Mouse (Mus musculus): ENCODE data around the gene Sec22b.

- TF ChIP-seq CTCF (IDR thresholded peaks at IDR 0.05; ENCODE audit: low read depth) = no peak
- no peak for TF ChIP-seq EP300 (IDR thresholded peaks at IDR 0.05; ENCODE audit: low read depth)
These were observed 43.5 kb downstream of the Sec22b start for GRCm38 (mm10) chr3:97944462-97944861.

Measured in liver, embryonic 14.5 days (tissue).